Mouse (Mus musculus) adrenal gland, postnatal 10 days (tissue): ENCODE results near the gene Kcna3. TPM values are rescaled to one million over a fixed set of nuclear protein-coding genes. Genes with fewer than 3 reads are reported as not detected.

Experiments
- DNase-seq: peaks from one replicate; pipeline ENCODE4 v3.0.0; 2021; ENCODE audit warnings: mixed read lengths
- total RNA-seq, 2 experiments: library from RNA; stranded (reverse); gene quantifications; 2 replicates each; pipeline ENCODE4 v1.2.3; 2021

The Kcna3 gene
- total RNA-seq, 2 experiments from 2014 or later, result 1.00 to 1.2 TPM

DNA sequence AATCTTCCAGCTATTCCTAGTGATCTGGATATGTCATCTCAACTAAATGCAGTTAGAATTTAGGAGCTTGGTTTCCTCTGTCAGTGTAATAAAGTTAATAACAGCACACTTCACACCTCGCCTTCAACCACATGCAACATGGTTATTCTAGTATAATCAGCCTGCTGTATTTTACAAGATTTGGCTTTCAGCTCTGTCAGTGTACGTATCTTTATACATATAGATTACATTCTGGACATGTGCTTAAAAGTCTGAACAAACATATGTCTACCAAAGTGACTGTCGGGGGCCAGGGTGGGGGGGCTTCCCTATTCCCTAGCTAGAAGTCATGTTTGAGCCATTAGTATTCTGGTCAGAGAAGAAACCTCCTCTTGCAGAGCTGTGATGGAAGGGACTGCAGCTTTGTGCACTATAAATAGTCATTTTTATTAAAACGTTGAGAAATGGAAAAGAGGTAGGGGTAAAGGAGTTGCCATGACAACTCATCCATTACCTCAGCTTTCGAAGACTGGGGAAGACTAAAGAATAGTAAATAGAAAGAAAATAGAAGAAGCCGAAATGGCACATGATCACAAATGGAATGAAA, 29.6 kb downstream of the Kcna3 start:
- no peak for DNase-seq

DNA sequence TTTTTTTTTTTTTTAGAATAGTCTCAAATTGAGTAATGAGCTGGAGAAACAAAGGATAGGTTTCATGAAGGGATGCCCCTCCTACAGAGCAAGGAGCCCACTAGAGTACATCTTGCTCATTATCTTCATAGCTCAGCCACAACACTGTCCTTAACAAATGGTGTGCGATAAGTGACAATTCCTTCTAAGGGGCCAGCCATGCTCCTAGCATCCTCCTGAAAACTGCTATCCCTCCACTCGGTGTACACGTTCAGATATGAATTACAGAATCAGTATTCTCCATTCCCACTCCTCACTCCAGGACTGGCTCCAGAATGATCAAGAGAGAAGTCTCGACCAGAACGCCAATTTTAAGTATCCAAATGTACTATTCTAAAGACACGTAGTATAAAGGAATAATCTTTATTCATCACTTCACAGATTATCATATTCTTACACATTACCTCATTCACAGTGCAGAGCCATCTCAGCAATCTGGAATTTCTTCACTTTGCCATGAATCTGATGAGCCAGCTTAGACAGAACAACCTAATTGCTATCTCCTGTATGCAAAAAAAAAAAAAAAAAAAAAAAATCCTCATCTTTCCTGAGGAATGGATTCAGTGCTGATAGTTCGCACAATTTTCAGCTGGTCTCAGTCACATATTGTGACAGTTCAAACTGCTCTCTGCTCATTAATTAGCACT, 30.3 kb downstream of the Kcna3 start:
- no peak for DNase-seq

DNA sequence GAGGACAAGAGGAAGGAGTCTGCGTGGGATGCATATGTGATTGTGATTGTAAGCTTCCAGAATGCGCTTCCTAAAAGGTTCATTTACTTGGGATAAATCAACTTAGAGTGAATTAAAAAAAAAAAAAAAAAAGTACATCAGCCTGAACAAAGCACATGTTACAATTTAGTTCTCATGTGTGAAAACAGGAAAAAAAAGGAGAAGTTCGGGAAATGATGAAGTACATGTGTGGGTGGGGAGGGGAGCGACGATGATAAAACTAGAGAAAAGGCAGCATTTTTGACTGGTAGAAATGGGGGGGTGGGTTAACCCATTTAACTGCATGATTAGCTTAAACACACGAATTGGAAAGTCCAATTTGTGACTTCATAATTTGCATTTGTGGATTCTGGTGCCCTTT, 31.3 kb downstream of the Kcna3 start:
- no peak for DNase-seq

DNA sequence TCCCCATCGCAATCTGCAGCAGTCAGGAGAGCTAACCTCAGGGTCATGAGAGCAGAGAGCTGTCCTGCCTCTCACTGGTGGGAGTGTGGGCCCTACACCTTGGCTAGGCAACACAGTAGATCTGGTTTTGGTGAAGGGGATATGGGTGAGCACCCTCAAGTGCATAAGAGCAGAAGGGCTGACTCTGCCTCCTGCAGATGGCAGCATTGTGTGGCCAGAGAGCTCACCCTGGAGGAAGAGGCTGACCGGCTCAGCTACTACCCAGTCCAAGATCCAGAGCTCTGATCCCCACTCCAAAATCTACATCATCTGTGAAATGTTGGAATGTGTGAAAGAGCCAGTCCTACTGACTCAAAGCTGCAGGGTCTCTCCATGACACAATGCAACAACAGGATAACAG, 37.9 kb downstream of the Kcna3 start:
- no peak for DNase-seq

DNA sequence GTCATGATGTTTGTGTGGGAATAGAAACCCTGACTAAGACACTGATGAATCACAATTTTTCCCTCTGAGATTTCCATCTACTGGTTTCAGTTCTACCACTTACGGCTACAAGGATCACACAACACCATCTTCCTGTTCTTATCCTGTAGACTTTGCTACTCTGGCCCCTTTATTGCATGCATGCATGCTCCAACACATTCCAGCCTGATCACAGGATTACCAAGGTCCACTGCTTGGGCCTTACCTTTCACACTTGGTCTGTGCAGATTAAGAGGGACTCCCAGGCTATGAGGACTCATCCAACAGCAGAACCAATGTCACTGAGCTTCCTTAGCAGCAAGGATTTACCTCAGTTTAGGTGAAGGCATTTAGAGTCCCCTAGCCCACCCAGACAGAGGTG, 39.7 kb downstream of the Kcna3 start:
- DNase-seq, result no peak

DNA sequence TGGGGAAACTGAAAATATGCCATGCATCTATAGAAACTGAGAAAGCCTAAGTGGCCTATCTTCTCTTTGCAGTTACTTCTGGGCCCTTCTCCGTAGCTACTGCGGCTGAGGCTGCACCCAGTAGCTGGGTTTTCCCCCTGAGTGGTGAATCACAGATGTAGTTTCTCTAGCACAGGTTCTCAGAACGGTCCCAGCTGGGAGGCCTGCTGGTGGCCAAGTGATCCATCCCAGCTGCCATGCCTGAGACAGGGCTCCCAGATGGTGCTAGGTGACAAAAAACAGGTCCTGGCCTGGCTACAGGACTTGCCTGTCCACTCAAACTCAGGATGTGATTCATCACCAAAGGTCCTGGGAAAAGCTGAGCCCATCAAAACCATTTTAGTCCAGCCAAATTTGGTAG, 40.7 kb downstream of the Kcna3 start:
- DNase-seq, result no peak

DNA sequence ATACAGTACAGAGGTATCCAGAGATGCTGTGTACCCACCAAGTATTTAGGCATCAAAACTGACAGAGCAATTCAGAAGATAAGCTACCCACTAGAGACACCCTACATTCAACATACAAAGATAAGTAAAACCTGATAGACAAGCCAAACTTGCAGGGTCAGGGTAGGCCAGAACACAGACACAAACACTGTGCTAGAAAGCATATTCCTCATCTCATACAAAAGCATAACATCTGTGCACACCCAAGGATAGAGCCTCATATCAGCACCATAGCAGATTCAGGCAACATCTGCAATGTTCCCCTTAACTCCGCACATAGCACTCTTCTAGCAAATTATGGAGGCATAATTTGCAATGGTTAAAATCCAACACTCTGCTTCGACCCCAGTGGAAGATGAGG, 41.1 kb downstream of the Kcna3 start:
- DNase-seq, result no peak

DNA sequence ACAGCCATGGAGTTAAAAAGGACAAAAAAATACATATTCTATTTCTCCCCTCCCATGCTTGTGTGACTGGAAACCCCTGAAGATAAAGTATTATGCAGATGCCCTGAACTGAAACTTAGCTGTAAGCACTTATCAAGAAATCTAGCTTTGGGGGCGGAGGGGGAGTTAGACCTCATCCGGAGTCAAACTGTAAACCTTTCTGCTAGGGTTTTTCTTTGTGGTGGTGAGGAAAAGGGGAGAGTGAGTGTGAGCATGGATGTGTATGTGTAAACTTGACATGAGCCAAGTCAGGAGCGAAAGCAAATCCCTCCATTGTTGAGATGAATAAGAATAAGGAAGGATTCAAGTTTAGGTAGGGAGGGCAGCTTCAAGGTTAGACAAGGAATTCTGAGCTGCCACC, 44.8 kb downstream of the Kcna3 start:
- no peak for DNase-seq

DNA sequence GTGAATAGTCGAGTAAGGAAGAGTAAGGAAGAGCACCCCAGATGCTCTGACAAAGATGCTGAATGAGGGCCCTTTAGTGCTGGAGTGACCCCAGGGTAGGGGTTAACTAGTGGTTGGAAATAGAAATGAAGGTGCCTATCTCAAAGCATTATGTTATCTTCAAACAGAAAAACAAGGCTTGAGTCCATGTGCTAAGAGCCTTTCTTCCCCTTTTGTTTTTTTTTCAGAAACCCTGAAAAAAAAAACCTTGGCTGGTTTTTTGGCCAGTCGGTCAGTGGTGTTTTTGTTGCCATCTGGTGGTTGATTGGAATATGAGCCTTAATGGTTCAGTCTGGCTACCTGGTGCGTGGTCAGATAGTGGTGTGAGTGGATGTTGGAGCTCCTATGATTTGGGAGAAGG, 45.3 kb downstream of the Kcna3 start:
- DNase-seq, result no peak

DNA sequence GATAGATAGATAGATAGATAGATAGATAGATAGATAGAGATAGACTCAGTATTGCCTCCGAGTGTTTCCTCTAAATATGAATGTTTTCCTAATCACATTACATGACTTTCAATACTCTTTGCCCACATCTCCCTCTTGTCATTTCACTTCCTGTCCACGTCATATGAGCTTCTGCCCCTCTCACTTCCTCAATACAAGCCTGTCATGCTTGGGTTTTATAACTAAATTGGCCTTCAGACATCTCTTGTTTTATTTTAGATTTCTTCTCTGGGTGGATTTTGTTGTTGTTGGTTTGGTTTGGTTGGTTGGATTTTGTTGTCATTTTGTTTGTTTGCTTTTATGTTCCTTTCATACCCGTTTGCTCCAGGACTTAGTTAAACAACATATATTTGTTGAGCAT, 48.6 kb downstream of the Kcna3 start:
- no peak for DNase-seq

DNA sequence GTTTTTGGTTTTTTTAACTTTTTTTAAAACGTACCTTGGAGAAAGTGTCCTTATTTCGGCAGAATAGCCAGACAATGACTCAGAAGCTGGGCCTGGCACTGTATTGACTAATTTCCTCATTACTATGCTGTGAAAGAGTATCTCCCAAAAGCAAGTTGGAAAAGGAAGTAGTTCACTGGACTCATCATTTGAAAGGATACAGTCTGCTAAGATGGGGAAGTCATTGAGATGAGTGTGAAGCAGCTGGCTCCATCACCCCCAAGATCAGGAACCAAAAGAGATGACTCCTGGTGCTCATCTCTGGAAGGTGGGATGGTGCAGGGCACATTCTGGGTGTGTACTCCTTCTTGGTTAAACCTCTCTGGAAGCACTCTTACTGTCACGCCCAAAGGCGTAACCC, 51.4 kb downstream of the Kcna3 start:
- no peak for DNase-seq

Other genes with a start within 250 kb of the Kcna3 start
- 10 to 100 TPM; 13.0 to 14.0 TPM for gene Cd53, start 246.0 kb upstream of the Kcna3 start, total RNA-seq
- gene Olfr266, start 209.9 kb upstream of the Kcna3 start, total RNA-seq, result not detected
- gene Kcna2, start 65.0 kb downstream of the Kcna3 start, total RNA-seq, result 1 to 10 TPM; 2.5 to 2.6 TPM
- gene Kcna10, start 146.9 kb downstream of the Kcna3 start, total RNA-seq, result not detected
- gene Cym, start 185.6 kb downstream of the Kcna3 start, total RNA-seq, result 1 to 10 TPM in 1 of 2 experiments, under 1 TPM in 1; 0.88 to 1.2 TPM
- gene A630076J17Rik, start 194.4 kb downstream of the Kcna3 start, total RNA-seq, result under 1 TPM in 1 of 2 experiments, not detected in 1; 0.45 TPM
- 1 to 10 TPM; 6.2 to 6.7 TPM for gene Prok1, start 203.5 kb downstream of the Kcna3 start, total RNA-seq
- gene Lamtor5, start 242.7 kb downstream of the Kcna3 start, total RNA-seq, result 10 to 100 TPM; 71.5 to 73.4 TPM